Mouse (Mus musculus): ENCODE results near the gene Prom2. TPM values are rescaled to one million over a fixed set of nuclear protein-coding genes. Genes with fewer than 3 reads are reported as not detected.

Prom2 gene
- polyA plus RNA-seq, 1 experiment from 2014 or later = 0.08 TPM

DNA sequence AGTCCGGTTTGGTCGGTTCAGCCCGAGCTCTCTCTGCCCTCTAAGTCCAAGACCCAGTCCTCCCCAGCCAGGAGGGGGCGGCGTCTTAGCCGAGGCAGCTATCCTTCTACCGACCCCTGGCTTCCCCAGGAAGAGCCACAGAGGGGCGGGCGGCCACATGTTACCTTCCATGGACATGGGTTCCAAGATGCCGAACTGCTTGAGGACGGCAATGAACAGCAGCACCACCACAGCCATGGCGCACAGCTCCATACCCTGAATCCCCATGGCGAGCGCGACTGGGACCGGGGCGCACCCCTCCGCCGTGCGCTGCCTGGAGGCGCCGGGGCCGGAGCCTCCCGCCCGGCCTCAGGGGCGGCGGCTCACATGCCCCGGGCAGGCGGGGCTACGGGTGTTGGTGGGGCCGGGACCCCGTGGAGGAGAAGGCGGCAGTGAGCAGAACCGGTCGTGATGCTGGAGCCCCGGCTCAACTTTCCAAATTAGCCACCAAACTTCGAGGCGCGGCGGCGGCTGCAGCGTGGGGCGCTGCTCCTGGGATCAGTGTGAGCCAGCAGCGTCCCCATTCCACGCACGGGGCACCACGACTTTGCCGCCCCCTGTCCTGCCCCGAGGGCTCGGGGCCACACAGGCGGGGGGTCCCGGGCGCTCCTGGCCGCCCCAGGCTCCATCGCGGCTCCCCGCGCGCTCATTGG, 59.3 kb downstream of the Prom2 start:
- H3K9ac ChIP-seq = peak overlapping the region; percentile 46
- H3K4me2 ChIP-seq = peak overlapping the region; percentile 94
- peaks cover 36% of the 10 kb centered on the region for H3K4me1 ChIP-seq (replicated peaks)
- peak overlapping the region; percentile 64 for H3K4me3 ChIP-seq
- H3K27me3 ChIP-seq = peaks cover 74% of the 10 kb centered on the region
- no peak overlapping the region; the same call in 1 of the 2 replicates for H3K27ac ChIP-seq
- no peaks in the 10 kb centered on the region for H3K36me3 ChIP-seq
- no peaks in the 10 kb centered on the region for H3K9me3 ChIP-seq (replicated peaks)
- 2% methylated on average over 59 of the region's 59 CpGs for WGBS
- peak; percentile 28; the same call in 1 of the 2 replicates for ATAC-seq (replicated peaks; ENCODE audit: insufficient number of reproducible peaks, insufficient read depth, low FRiP score, low read depth)

GRCm38 (mm10) chr2:127479763-127480162, 61.5 kb downstream of the Prom2 start:
- no peak for ATAC-seq (replicated peaks; ENCODE audit: insufficient number of reproducible peaks, insufficient read depth, low FRiP score, low read depth)
- 65% methylated on average over 10 of the region's 10 CpGs for WGBS
- H3K4me3 ChIP-seq = no peak overlapping the region
- H3K4me1 ChIP-seq (replicated peaks) = peaks cover 33% of the 10 kb centered on the region
- H3K27me3 ChIP-seq = peaks cover 62% of the 10 kb centered on the region
- H3K9ac ChIP-seq = no peak overlapping the region
- H3K9me3 ChIP-seq (replicated peaks) = no peaks in the 10 kb centered on the region
- no peak overlapping the region for H3K4me2 ChIP-seq
- no peaks in the 10 kb centered on the region for H3K36me3 ChIP-seq
- no peak overlapping the region for H3K27ac ChIP-seq

GRCm38 (mm10) chr2:127479210-127479609, 62.1 kb downstream of the Prom2 start:
- Histone ChIP-seq H3K4me2 (no peak overlapping the region), H3K9ac (no peak overlapping the region), H3K4me3 (no peak overlapping the region), H3K4me1 (replicated peaks) (peaks cover 28% of the 10 kb centered on the region), H3K27me3 (peaks cover 56% of the 10 kb centered on the region), H3K36me3 (no peaks in the 10 kb centered on the region), H3K27ac (no peak overlapping the region), H3K9me3 (replicated peaks) (no peaks in the 10 kb centered on the region)
- no peak for ATAC-seq (replicated peaks; ENCODE audit: insufficient number of reproducible peaks, insufficient read depth, low FRiP score, low read depth)
- 66% methylated on average over 4 of the region's 4 CpGs for WGBS

Other genes starting within 250 kb of the Prom2 start
- 11.6 and 16.7 TPM in 2 replicates for gene Dusp2, start 205.3 kb downstream of the Prom2 start, polyA plus RNA-seq (2015; fragmentation: Nextera tagmentation; extraction: Ambion mirVana)
- gene Astl, start 202.8 kb downstream of the Prom2 start, polyA plus RNA-seq (2015; fragmentation: Nextera tagmentation; extraction: Ambion mirVana) = 0.08 TPM in 1 of 2 replicates, not detected in the other
- gene Adra2b, start 178.3 kb downstream of the Prom2 start, polyA plus RNA-seq (2015; fragmentation: Nextera tagmentation; extraction: Ambion mirVana) = 1.1 and 1.3 TPM in 2 replicates
- gene Gpat2, start 116.3 kb downstream of the Prom2 start, polyA plus RNA-seq (2015; fragmentation: Nextera tagmentation; extraction: Ambion mirVana) = 0.34 and 0.35 TPM in 2 replicates
- 27.1 and 30.8 TPM in 2 replicates for gene Fahd2a, start 96.9 kb downstream of the Prom2 start, polyA plus RNA-seq (2015; fragmentation: Nextera tagmentation; extraction: Ambion mirVana)
- 0.86 and 2.3 TPM in 2 replicates for gene Kcnip3, start 19.4 kb downstream of the Prom2 start, polyA plus RNA-seq (2015; fragmentation: Nextera tagmentation; extraction: Ambion mirVana)
- 2.2 and 2.8 TPM in 2 replicates for gene Zfp661, start 45.6 kb upstream of the Prom2 start, polyA plus RNA-seq (2015; fragmentation: Nextera tagmentation; extraction: Ambion mirVana)
- gene Mrps5, start 45.8 kb upstream of the Prom2 start, polyA plus RNA-seq (2015; fragmentation: Nextera tagmentation; extraction: Ambion mirVana) = 123 and 132 TPM in 2 replicates
- gene Mal, start 115.2 kb upstream of the Prom2 start, polyA plus RNA-seq (2015; fragmentation: Nextera tagmentation; extraction: Ambion mirVana) = 3.8 and 4.2 TPM in 2 replicates
- gene Mall, start 188.5 kb upstream of the Prom2 start, polyA plus RNA-seq (2015; fragmentation: Nextera tagmentation; extraction: Ambion mirVana) = 8.1 and 10.2 TPM in 2 replicates
- 19.6 and 20.0 TPM in 2 replicates for gene Nphp1, start 247.4 kb upstream of the Prom2 start, polyA plus RNA-seq (2015; fragmentation: Nextera tagmentation; extraction: Ambion mirVana)

Measured in heart, embryonic 15.5 days (tissue).